Mouse (Mus musculus): ENCODE results near the gene Fto. TPM values are rescaled to one million over a fixed set of nuclear protein-coding genes. Genes with fewer than 3 reads are reported as not detected.

Gene Fto
- polyA plus RNA-seq, 1 experiment from 2014 or later = 114 TPM

- no peaks in the 10 kb centered on the region for H3K27me3 ChIP-seq
- 90% methylated on average over 4 of the region's 4 CpGs for WGBS
- no peak overlapping the region for H3K4me2 ChIP-seq (replicated peaks)
- no peaks in the 10 kb centered on the region for H3K36me3 ChIP-seq
- no peak overlapping the region for H3K4me3 ChIP-seq
- H3K27ac ChIP-seq (replicated peaks) = no peak overlapping the region
- H3K9me3 ChIP-seq = no peaks in the 10 kb centered on the region
- ATAC-seq (replicated peaks) = no peak
- no peaks in the 10 kb centered on the region for H3K4me1 ChIP-seq
- H3K9ac ChIP-seq (replicated peaks) = no peak overlapping the region
Observed at GRCm38 (mm10) chr8:91290576-91290975, 22.7 kb upstream of the Fto start.

GRCm38 (mm10) chr8:91295786-91296185 lies 17.5 kb upstream of the Fto start:
- H3K4me3 ChIP-seq = no peak overlapping the region
- peaks cover 6% of the 10 kb centered on the region; the same call in 1 of the 2 replicates for H3K36me3 ChIP-seq
- ATAC-seq (replicated peaks) = no peak
- no peak overlapping the region for H3K4me2 ChIP-seq (replicated peaks)
- no peak overlapping the region for H3K9ac ChIP-seq (replicated peaks)
- no peaks in the 10 kb centered on the region for H3K4me1 ChIP-seq
- H3K27ac ChIP-seq (replicated peaks) = no peak overlapping the region
- WGBS = 92% methylated on average over 5 of the region's 5 CpGs
- H3K27me3 ChIP-seq = no peaks in the 10 kb centered on the region
- H3K9me3 ChIP-seq = no peaks in the 10 kb centered on the region

- H3K36me3 ChIP-seq = peaks cover 14% of the 10 kb centered on the region; the same call in 1 of the 2 replicates
- no peaks in the 10 kb centered on the region for H3K4me1 ChIP-seq
- no peaks in the 10 kb centered on the region for H3K9me3 ChIP-seq
- no peak overlapping the region for H3K4me2 ChIP-seq (replicated peaks)
- 94% methylated on average over 2 of the region's 2 CpGs for WGBS
- no peak overlapping the region for H3K4me3 ChIP-seq
- no peak for ATAC-seq (replicated peaks)
- no peaks in the 10 kb centered on the region for H3K27me3 ChIP-seq
- no peak overlapping the region for H3K27ac ChIP-seq (replicated peaks)
- no peak overlapping the region for H3K9ac ChIP-seq (replicated peaks)
Observed at GRCm38 (mm10) chr8:91298672-91299071, 14.7 kb upstream of the Fto start.

GRCm38 (mm10) chr8:91304481-91305386 lies 8.6 kb upstream of the Fto start:
- Histone ChIP-seq H3K27me3 (no peaks in the 10 kb centered on the region), H3K4me1 (no peaks in the 10 kb centered on the region), H3K9me3 (no peaks in the 10 kb centered on the region), H3K4me3 (no peak overlapping the region), H3K9ac (replicated peaks) (no peak overlapping the region), H3K36me3 (peaks cover 17% of the 10 kb centered on the region; the same call in 1 of the 2 replicates), H3K4me2 (replicated peaks) (no peak overlapping the region), H3K27ac (replicated peaks) (no peak overlapping the region)
- no peak for ATAC-seq (replicated peaks)
- WGBS = 88% methylated on average over 17 of the region's 17 CpGs

DNA sequence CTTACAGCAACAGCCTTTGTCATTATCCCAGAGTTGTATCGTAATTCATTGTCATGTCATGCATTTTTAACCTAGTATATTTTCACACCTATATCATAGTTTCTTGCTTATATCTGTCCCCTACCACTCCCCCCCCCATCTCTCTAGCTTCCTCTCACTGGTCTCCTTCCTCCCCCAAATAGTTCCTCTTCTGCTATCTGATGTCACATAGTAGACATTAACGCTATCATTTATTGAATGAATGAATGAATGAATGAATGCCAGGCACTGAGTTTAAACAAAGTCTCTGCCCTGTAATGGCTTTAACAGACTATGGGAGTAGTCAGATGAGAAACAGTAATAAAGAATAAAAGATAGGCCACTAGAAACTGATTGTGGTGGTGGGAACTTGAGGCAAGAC lies 983 bp upstream of the Fto start:
- Histone ChIP-seq H3K27me3 (no peaks in the 10 kb centered on the region), H3K4me1 (peaks cover 25% of the 10 kb centered on the region), H3K36me3 (no peaks in the 10 kb centered on the region), H3K4me3 (peak overlapping the region; percentile 77), H3K4me2 (replicated peaks) (peak overlapping the region; percentile 73), H3K9me3 (no peaks in the 10 kb centered on the region), H3K9ac (replicated peaks) (peak overlapping the region; percentile 59), H3K27ac (replicated peaks) (no peak overlapping the region)
- WGBS = 74% methylated on average over 2 of the region's 2 CpGs
- ATAC-seq (replicated peaks) = no peak

DNA sequence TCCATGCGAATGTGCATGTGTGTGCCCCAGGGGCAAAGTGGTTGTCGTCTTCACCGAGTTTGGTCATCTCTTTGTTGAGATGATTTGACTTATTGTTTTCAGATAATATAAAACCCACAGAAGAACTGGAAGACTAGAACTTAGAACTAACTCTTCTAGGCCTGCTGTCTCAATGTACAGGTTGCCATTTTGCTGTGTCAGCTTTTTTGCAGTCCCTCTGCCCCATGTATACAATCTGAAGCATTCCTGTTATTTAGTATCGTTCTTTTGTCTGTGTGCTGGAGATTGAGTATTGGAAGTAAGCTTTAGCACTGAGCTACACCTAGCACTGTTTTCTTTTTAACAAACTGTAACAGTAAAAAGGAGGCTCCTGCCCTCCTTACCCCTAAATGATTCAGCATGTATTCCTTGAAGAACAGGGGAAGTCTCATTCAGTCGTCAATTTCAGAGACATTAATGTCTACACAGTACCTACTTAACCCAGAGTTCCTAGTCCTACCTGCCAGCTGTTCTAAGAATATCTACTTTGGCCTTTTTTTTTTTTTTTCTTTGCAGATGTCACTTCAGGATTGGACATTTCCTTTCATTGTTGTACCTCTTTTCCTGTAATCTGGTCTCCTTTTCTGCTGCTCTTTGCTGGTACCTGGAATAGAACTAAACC lies 4.4 kb downstream of the Fto start:
- Histone ChIP-seq H3K27me3 (no peaks in the 10 kb centered on the region), H3K36me3 (no peaks in the 10 kb centered on the region), H3K27ac (replicated peaks) (no peak overlapping the region), H3K4me1 (peaks cover 23% of the 10 kb centered on the region), H3K4me3 (no peak overlapping the region), H3K9me3 (no peaks in the 10 kb centered on the region), H3K4me2 (replicated peaks) (no peak overlapping the region), H3K9ac (replicated peaks) (no peak overlapping the region)
- ATAC-seq (replicated peaks) = no peak
- WGBS = 90% methylated on average over 5 of the region's 5 CpGs

DNA sequence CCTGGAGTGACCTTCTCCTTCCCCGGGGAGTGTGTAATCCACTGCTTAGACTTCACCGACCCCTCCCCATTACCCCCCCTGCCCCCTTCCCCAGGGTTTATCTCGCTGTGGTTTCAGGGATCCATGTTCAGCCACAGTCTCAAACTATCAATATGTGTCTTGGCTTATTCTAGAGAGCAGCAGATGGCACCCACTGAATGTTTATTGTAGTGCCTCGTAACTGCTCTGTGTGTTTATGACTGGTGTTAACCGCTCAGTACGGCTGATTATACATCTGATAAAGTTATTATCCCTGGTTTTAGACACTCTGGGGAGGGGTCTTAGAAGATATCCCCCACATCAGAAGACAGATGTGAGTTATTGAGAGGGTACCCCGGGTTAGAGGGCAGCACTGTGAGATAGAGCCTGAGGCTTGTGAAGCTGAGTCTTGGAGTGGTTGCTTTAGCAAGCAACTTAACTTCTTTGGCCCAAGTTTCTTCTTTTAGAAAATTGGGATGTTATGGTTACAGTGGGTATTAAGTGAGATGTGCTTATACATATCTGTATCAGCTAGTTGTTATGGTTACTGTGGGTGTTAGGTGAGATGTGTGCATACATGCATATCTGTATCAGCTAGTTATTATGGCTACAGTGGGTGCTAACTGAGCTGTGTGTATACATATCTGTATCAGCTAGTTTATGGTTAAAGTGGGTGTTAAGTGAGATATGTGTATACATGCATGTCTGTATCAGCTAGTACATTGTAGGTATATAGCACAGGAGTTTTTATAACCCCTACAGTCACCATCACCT lies 5.8 kb downstream of the Fto start:
- Histone ChIP-seq H3K4me2 (replicated peaks) (no peak overlapping the region), H3K27ac (replicated peaks) (no peak overlapping the region), H3K36me3 (no peaks in the 10 kb centered on the region), H3K9ac (replicated peaks) (no peak overlapping the region), H3K4me1 (peaks cover 26% of the 10 kb centered on the region), H3K27me3 (no peaks in the 10 kb centered on the region), H3K4me3 (no peak overlapping the region), H3K9me3 (no peaks in the 10 kb centered on the region)
- 77% methylated on average over 7 of the region's 7 CpGs for WGBS
- ATAC-seq (replicated peaks) = 0 out of 2 replicates have a peak, but pooled peaks have one; percentile 53

- H3K27ac ChIP-seq (replicated peaks) = no peak overlapping the region
- no peaks in the 10 kb centered on the region for H3K36me3 ChIP-seq
- no peak for ATAC-seq (replicated peaks)
- WGBS = 59% methylated on average over 7 of the region's 7 CpGs
- H3K4me1 ChIP-seq = peaks cover 23% of the 10 kb centered on the region
- H3K4me2 ChIP-seq (replicated peaks) = no peak overlapping the region
- no peaks in the 10 kb centered on the region for H3K27me3 ChIP-seq
- no peaks in the 10 kb centered on the region for H3K9me3 ChIP-seq
- no peak overlapping the region for H3K4me3 ChIP-seq
- H3K9ac ChIP-seq (replicated peaks) = no peak overlapping the region
Observed at GRCm38 (mm10) chr8:91323511-91323910, 10.2 kb downstream of the Fto start.

GRCm38 (mm10) chr8:91324271-91324670 lies 10.9 kb downstream of the Fto start:
- H3K4me1 ChIP-seq = peaks cover 26% of the 10 kb centered on the region
- H3K27me3 ChIP-seq = no peaks in the 10 kb centered on the region
- ATAC-seq (replicated peaks) = no peak
- H3K4me2 ChIP-seq (replicated peaks) = no peak overlapping the region
- WGBS = 49% methylated on average over 9 of the region's 9 CpGs
- no peaks in the 10 kb centered on the region for H3K9me3 ChIP-seq
- H3K27ac ChIP-seq (replicated peaks) = no peak overlapping the region
- H3K36me3 ChIP-seq = no peaks in the 10 kb centered on the region
- H3K9ac ChIP-seq (replicated peaks) = no peak overlapping the region
- H3K4me3 ChIP-seq = no peak overlapping the region

DNA sequence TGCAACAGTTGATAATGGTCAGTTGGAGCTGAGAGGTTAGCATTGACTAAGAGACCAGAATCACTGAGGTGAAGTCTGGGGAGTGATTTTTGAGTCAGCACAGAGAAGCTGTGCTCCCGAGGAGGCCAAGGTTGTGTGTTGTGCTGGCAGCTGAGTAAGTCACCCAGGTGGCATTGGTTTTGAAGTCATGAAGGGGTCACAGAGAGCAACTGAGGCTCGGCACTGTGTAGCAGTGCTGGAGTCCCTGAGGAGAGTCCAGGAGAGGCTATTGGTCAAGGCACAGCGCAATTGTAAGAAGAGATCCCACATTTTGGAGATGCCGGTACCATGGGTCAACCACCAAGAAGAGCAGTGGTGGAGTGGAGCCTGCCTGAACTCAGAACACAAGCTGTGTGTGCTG lies 11.6 kb downstream of the Fto start:
- Histone ChIP-seq H3K9me3 (no peaks in the 10 kb centered on the region), H3K27ac (replicated peaks) (no peak overlapping the region), H3K4me1 (peaks cover 31% of the 10 kb centered on the region), H3K4me3 (no peak overlapping the region), H3K4me2 (replicated peaks) (no peak overlapping the region), H3K27me3 (no peaks in the 10 kb centered on the region), H3K9ac (replicated peaks) (no peak overlapping the region), H3K36me3 (no peaks in the 10 kb centered on the region)
- no peak for ATAC-seq (replicated peaks)
- 92% methylated on average over 4 of the region's 4 CpGs for WGBS

DNA sequence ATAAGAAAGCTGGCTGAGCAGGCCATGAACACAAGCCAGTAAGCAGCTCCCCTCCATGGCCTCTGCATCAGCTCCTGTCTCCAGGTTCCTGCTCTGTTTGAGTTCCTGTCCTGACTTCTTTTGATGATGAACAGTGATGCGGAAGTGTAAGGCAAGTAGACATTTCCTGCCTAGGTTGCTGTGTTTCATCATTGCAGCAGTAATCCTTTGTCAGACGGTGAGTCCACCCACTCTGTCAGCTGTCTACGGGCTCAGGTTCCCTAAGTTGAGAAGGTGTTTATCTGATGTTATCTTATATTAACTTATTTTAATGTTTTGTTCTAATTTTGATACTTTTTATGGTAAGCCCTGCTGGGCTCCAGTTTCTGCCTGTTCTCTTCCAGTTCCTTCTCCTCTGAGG lies 12.7 kb downstream of the Fto start:
- Histone ChIP-seq H3K27me3 (no peaks in the 10 kb centered on the region), H3K9me3 (no peaks in the 10 kb centered on the region), H3K4me2 (replicated peaks) (no peak overlapping the region), H3K4me3 (no peak overlapping the region), H3K9ac (replicated peaks) (no peak overlapping the region), H3K27ac (replicated peaks) (no peak overlapping the region), H3K36me3 (no peaks in the 10 kb centered on the region), H3K4me1 (peaks cover 42% of the 10 kb centered on the region)
- ATAC-seq (replicated peaks) = no peak
- 77% methylated on average over 3 of the region's 3 CpGs for WGBS

DNA sequence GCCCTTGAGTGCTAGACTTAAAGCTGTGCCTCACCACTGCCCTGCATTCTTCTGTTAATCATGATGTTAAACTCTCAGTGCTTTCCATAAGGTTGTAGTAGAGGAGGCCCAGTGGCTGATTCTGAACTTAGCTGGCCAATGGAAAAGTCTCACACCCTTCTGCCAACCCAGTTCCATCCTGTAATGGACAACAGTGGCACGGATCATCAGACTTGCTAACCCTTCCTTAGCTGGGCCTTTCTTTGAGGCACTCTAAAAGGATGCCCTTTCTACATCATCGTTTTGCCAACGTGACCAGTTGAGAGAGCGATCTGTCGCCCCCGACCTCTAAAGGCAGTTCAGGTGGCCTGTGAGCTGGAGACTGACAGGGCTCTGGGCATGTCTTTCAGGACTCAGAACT lies 13.6 kb downstream of the Fto start:
- no peaks in the 10 kb centered on the region for H3K36me3 ChIP-seq
- H3K4me3 ChIP-seq = no peak overlapping the region
- 82% methylated on average over 6 of the region's 6 CpGs for WGBS
- no peak overlapping the region for H3K9ac ChIP-seq (replicated peaks)
- no peak overlapping the region for H3K4me2 ChIP-seq (replicated peaks)
- no peak overlapping the region for H3K27ac ChIP-seq (replicated peaks)
- H3K4me1 ChIP-seq = peaks cover 50% of the 10 kb centered on the region
- no peaks in the 10 kb centered on the region for H3K27me3 ChIP-seq
- ATAC-seq (replicated peaks) = no peak
- no peaks in the 10 kb centered on the region for H3K9me3 ChIP-seq

Data from forebrain, embryonic 15.5 days (tissue).